Mouse (Mus musculus) embryo, embryonic 11.5 days (tissue): ENCODE measurements around the gene Ier3.

Experiments
- DNase-seq: peaks from one replicate; pipeline ENCODE4 v3.0.0-alpha.2; 2012; ENCODE audit warnings: low read depth, low spot score

Gene Ier3

DNA sequence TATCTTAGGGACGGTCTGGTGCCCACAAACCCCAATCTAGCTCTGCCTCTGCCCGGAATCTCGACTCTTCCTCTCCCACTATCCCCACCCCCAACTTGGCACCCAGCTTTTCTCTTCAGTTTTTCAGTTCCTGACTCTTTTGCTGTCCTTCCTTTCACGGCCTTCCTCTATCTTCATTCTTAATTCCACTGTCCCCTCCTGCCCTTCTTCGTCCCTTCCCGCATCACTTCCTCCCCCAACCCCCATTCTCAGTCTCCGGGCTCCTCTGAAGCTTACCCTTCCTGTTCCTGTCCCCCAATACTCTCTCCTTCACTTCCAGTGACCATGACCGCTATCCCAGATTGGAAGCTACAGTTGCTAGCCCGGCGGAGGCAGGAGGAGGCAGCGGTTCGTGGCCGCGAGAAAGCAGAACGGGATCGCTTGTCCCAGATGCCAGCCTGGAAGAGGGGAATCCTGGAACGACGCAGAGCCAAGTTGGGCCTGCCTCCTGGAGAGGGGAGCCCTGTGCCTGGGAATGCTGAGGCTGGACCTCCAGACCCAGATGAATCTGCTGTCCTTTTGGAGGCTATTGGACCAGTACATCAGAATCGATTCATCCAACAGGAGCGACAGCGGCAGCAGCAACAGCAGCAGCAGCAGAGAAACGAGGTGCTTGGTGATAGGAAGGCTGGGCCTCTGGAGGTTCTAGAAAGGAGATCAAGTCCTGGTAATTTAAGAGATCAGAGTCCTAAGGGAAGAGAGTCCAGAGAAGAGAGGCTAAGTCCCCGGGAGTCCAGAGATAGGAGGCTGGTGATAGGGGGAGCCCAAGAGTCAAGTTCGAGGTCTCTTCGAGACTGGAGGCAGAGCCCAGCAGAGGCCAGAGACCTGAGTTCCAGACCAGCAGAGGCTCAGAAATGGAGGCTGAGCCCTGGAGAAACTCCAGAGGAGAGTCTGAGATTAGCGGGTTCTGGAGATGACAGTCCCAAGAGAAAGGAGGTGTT, 45.7 kb downstream of the Ier3 start:
- no peak for DNase-seq

DNA sequence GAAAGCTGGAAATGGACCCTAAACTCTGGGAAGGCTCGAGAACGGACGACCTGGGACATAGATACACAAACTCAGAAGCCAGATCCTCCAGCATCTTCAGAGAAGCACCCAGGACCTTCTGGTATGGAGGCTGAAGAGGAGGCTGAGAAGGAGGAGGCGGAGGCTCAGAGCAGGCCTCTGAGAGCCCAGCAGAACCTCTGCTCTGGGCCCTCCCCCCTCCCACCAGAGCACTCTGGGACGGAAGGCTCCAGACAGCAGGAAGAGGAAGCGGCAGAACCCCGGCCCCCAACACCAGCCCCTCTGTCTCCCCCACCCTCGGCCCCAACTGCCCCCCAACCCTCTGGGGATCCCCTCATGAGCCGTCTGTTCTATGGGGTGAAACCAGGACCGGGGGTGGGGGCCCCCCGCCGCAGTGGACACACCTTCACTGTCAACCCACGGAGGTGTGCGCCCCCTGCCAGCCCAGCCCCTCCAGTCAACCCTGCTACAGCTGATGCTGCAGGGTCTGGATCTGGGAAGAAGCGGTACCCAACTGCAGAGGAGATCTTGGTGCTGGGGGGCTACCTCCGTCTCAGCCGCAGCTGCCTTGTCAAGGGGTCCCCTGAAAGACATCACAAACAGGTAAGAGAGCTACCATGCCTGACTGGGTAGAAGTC, 46.8 kb downstream of the Ier3 start:
- DNase-seq: no peak

DNA sequence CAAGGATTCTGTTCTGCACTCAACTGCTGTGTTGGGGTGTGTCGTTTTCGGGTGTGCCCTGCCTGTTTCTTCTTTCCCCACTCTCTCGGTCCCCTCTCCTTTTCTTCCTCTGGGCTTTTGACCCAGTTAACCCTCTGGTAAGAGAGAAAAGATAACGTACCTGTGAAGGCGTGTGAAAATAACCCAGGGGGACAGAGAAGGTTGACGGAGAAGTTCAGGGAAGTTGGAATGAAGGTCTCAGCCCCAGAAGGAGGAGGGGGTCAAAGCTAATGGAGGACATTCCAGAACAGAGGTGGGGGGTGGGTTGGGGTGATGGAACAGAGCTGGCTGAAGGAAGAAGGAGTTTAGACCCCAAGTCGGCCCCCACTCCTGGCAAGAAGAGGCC, 47.5 kb downstream of the Ier3 start:
- no peak for DNase-seq

DNA sequence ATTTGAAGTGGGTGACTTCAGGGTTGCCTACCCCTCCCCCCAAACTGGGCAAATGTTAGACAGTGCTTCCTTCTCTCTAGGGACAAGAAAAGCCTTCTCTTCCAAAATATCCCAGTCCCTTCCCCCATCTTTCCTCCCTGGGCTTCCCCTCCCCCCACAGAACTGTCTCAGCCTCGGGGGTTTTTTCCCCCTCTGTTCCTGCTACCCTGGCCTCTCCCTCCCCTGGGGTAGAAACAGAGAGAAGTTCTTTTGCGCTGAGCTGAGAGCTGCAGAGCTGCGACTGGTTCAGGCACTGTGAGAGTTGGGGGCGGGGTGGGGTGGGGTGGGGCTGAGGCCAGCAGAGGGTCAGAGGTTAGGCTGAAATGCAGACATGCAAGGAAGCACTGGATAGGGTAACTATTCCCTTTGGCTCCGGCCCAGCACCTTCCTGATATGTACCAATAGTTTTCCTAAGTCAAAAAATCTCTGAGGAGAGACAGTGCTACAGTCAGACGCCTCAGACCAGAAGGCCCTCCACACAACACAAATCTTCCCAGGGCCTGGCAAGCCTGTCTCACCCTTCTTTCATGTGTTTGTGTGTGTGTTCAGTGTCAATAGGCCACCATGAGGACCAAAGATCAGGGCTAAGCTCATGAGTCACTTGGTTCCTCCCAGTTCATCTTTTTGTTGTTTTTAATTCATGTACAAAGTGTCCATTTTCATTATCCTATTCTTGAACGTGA, 48.0 kb downstream of the Ier3 start:
- DNase-seq: no peak

DNA sequence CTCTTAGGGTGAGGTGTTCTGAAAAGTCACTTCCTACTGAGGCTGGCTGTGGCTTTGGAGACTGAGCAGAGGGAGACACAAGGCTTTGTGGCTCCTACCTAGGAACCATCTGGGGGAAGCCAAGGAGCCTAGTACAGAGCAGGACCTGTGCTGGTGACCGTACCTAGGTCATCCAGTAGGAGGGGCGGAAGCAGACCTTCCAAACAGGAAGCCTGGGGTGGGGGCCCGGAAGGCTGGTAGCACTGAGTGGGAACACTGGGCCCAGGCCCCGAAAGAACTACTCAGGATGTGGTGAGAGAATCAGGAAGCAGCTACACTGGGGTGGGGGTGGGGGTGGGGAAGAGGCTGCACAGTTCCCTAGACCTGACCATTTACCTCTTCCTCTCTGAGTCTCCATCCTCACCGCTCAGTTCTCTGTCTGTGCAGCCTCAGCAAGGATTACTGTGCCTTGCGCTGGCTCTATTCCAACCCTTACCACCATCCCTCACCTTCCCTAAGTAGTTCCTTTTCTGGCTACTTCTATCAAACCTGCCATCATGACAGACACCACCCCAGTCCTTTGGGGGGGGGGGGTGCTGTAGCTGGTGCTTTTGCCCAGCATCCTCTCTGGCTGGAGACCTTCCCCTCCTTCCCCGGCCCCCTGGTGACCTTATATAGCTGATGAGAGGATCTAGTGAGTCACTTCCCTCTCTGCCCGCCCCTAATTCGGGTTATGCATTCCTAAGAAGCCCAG, 48.8 kb downstream of the Ier3 start:
- no peak for DNase-seq

DNA sequence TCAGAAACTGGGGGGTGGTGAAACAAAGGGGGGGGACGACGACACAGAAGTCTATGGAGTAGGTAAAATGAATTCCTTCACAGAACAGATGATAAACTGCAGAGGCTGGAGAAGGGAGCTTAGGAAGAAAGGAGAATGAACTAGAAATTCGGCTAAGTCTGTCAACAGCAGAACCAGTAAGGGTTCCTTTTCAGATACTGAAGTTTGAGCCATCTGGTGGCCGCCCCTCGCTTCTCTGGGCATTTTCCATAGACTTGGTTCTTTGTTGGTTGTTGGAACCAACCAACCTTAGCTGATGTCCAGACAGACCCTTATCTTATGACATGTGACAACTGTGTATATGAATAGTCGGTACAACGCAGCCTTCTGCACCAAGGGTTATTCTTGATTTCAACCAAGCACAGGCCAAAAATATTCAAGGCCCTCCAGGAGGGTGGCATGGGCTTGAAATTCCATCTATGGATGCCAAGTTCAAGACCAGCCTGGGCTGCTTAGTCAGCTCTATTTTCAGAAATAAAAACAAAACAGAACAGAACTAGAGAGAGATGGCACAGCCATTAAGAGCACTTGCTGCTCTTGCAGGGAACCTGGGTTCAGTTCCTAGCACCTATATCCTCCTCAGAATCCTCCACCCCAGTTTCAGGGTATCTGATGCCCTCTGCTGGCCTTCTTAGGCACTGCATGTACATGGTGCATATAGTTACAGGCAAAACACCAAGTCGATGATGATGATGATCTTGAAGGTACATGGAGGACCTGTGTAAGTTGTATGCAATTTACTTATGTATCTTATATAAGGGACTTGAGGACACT, 49.6 kb downstream of the Ier3 start:
- no peak for DNase-seq
